Mouse (Mus musculus): ENCODE data around the gene Srxn1. TPM values are rescaled to one million over a fixed set of nuclear protein-coding genes. Genes with fewer than 3 reads are reported as not detected.

The Srxn1 gene
- total RNA-seq, 2 experiments from 2014 or later = 9.2 to 12.0 TPM

- intact Hi-C loops (cut with DNase I; ENCODE audit: low total_unique reads) = loop anchor here (5.0 kb wide), 1 partner anchor 59 kb away; no protein-coding TSS in a partner anchor
- no peak for DNase-seq
Measured at GRCm38 (mm10) chr2:152086451-152086850, 18.9 kb upstream of the Srxn1 start.

GRCm38 (mm10) chr2:152087111-152087510 lies 18.2 kb upstream of the Srxn1 start:
- peak; percentile 25 for DNase-seq
- intact Hi-C loops (cut with DNase I; ENCODE audit: low total_unique reads) = loop anchor here (5.0 kb wide), 1 partner anchor 60 kb away; no protein-coding TSS in a partner anchor

- intact Hi-C loops (cut with DNase I; ENCODE audit: low total_unique reads) = loop anchor here (5.0 kb wide), 1 partner anchor 62 kb away; no protein-coding TSS in a partner anchor
Measured at GRCm38 (mm10) chr2:152089078-152089477, 16.2 kb upstream of the Srxn1 start.

GRCm38 (mm10) chr2:152089581-152089980 lies 15.7 kb upstream of the Srxn1 start:
- DNase-seq = no peak
- intact Hi-C loops (cut with DNase I; ENCODE audit: low total_unique reads) = loop anchor here (5.0 kb wide), 1 partner anchor 62 kb away; no protein-coding TSS in a partner anchor

More at GRCm38 (mm10) chr2:152089078-152089477, 16.2 kb upstream of the Srxn1 start:
- peak; percentile 47 for DNase-seq

GRCm38 (mm10) chr2:152090486-152090885 lies 14.8 kb upstream of the Srxn1 start:
- no peak for DNase-seq
- intact Hi-C loops (cut with DNase I; ENCODE audit: low total_unique reads) = no loop called here

GRCm38 (mm10) chr2:152091342-152092056 lies 13.8 kb upstream of the Srxn1 start:
- intact Hi-C loops (cut with DNase I; ENCODE audit: low total_unique reads) = no loop called here
- DNase-seq = no peak

GRCm38 (mm10) chr2:152092927-152093326 lies 12.4 kb upstream of the Srxn1 start:
- intact Hi-C loops (cut with DNase I; ENCODE audit: low total_unique reads) = no loop called here
- DNase-seq = no peak

GRCm38 (mm10) chr2:152093356-152093792 lies 11.9 kb upstream of the Srxn1 start:
- intact Hi-C loops (cut with DNase I; ENCODE audit: low total_unique reads) = no loop called here
- DNase-seq = peak; percentile 36

GRCm38 (mm10) chr2:152094856-152095545 lies 10.3 kb upstream of the Srxn1 start:
- intact Hi-C loops (cut with DNase I; ENCODE audit: low total_unique reads) = no loop called here
- no peak for DNase-seq

- DNase-seq = no peak
- intact Hi-C loops (cut with DNase I; ENCODE audit: low total_unique reads) = no loop called here
Measured at GRCm38 (mm10) chr2:152096922-152097321, 8.4 kb upstream of the Srxn1 start.

GRCm38 (mm10) chr2:152097916-152098315 lies 7.4 kb upstream of the Srxn1 start:
- intact Hi-C loops (cut with DNase I; ENCODE audit: low total_unique reads) = no loop called here

GRCm38 (mm10) chr2:152099538-152099937 lies 5.8 kb upstream of the Srxn1 start:
- no peak for DNase-seq
- intact Hi-C loops (cut with DNase I; ENCODE audit: low total_unique reads) = no loop called here

More at GRCm38 (mm10) chr2:152097916-152098315, 7.4 kb upstream of the Srxn1 start:
- DNase-seq = no peak

GRCm38 (mm10) chr2:152101761-152102160 lies 3.6 kb upstream of the Srxn1 start:
- DNase-seq = no peak
- intact Hi-C loops (cut with DNase I; ENCODE audit: low total_unique reads) = no loop called here

- intact Hi-C loops (cut with DNase I; ENCODE audit: low total_unique reads) = no loop called here
- no peak for DNase-seq
Measured at GRCm38 (mm10) chr2:152102369-152102768, 2.9 kb upstream of the Srxn1 start.

- intact Hi-C loops (cut with DNase I; ENCODE audit: low total_unique reads) = no loop called here
Measured at GRCm38 (mm10) chr2:152104711-152105317, 502 bp upstream of the Srxn1 start.

GRCm38 (mm10) chr2:152106225-152106595 lies 894 bp downstream of the Srxn1 start:
- no peak for DNase-seq
- intact Hi-C loops (cut with DNase I; ENCODE audit: low total_unique reads) = no loop called here

More at GRCm38 (mm10) chr2:152104711-152105317, 502 bp upstream of the Srxn1 start:
- DNase-seq = no peak

GRCm38 (mm10) chr2:152106597-152106996 lies 1.3 kb downstream of the Srxn1 start:
- intact Hi-C loops (cut with DNase I; ENCODE audit: low total_unique reads) = no loop called here
- DNase-seq = no peak

GRCm38 (mm10) chr2:152108702-152109101 lies 3.4 kb downstream of the Srxn1 start:
- intact Hi-C loops (cut with DNase I; ENCODE audit: low total_unique reads) = no loop called here
- DNase-seq = no peak

- DNase-seq = no peak
Measured at GRCm38 (mm10) chr2:152109386-152109785, 4.1 kb downstream of the Srxn1 start.

GRCm38 (mm10) chr2:152111311-152111710 lies 6.0 kb downstream of the Srxn1 start:
- intact Hi-C loops (cut with DNase I; ENCODE audit: low total_unique reads) = no loop called here

More at GRCm38 (mm10) chr2:152109386-152109785, 4.1 kb downstream of the Srxn1 start:
- intact Hi-C loops (cut with DNase I; ENCODE audit: low total_unique reads) = no loop called here

More at GRCm38 (mm10) chr2:152111311-152111710, 6.0 kb downstream of the Srxn1 start:
- DNase-seq = no peak
